Mouse (Mus musculus) C2C12 (cell line): ENCODE data around the gene Ifitm10. TPM values are rescaled to one million over a fixed set of nuclear protein-coding genes. Genes with fewer than 3 reads are reported as not detected.

Experiments used
- H3K27me3 ChIP-seq: one replicate; pipeline ENCODE4 v1.6.1; 2011; ENCODE audit not compliant: control insufficient read depth, insufficient read depth, insufficient read length
- H3K36me3 ChIP-seq: one replicate; pipeline ENCODE4 v1.6.1; 2011; ENCODE audit not compliant: control insufficient read depth, insufficient read depth
- H3K4me3 ChIP-seq: one replicate; pipeline ENCODE4 v1.5.1; 2011; ENCODE audit warnings: mild to moderate bottlenecking, control low read depth; ENCODE audit not compliant: poor library complexity, insufficient read depth, severe bottlenecking
- H3K79me2 ChIP-seq: one replicate; pipeline ENCODE4 v1.6.1; 2011; ENCODE audit not compliant: control insufficient read depth, insufficient read depth
- H3K79me3 ChIP-seq: one replicate; pipeline ENCODE4 v1.6.1; 2011; ENCODE audit warnings: low read depth, control low read depth
- H3ac ChIP-seq: one replicate; pipeline ENCODE3; 2011; ENCODE audit warnings: low read depth; ENCODE audit not compliant: control insufficient read depth, insufficient read length
- CEBPB ChIP-seq: IDR thresholded peaks from one replicate; pipeline ENCODE4 v1.6.1; 2011; ENCODE audit warnings: low read depth, mild to moderate bottlenecking, control low read depth, moderate library complexity
- CTCF ChIP-seq: IDR thresholded peaks from one replicate; pipeline ENCODE4 v1.5.1; 2011; ENCODE audit not compliant: control insufficient read depth, insufficient read depth, insufficient read length
- FOSL1 ChIP-seq: IDR thresholded peaks from one replicate; pipeline ENCODE4 v1.8.0; 2011; ENCODE audit warnings: mild to moderate bottlenecking, low read length; ENCODE audit not compliant: poor library complexity, insufficient read depth, severe bottlenecking
- MAX ChIP-seq: IDR thresholded peaks from one replicate; pipeline ENCODE4 v1.6.1; 2011; ENCODE audit warnings: mild to moderate bottlenecking, control low read depth
- MYOD1 ChIP-seq: IDR thresholded peaks from one replicate; pipeline ENCODE4 v1.6.1; 2011; ENCODE audit warnings: low read depth; ENCODE audit not compliant: control insufficient read depth, insufficient read length
- MYOG ChIP-seq: IDR thresholded peaks from one replicate; pipeline ENCODE4 v1.6.1; 2011; ENCODE audit not compliant: control insufficient read depth, insufficient read length; ENCODE audit errors: extremely low read depth
- USF1 ChIP-seq: IDR thresholded peaks from one replicate; pipeline ENCODE4 v1.6.1; 2011; ENCODE audit warnings: low read depth, mild to moderate bottlenecking, control low read depth, moderate library complexity
- long read RNA-seq, 2 experiments: library from polyadenylated mRNA; unstranded; transcript quantifications; one replicate each; pipeline ENCODE4 v2.0.0; 2019 to 2020
- polyA plus RNA-seq: library from polyadenylated mRNA; unstranded; fragments of >200 nt; fragmentation: generic; extraction: Trizol; gene quantifications from one replicate; pipeline ENCODE4 v1.2.1, GENCODE M21; 2012; ENCODE audit warnings: missing spikeins

Ifitm10 gene
- 2.0 TPM for polyA plus RNA-seq
- long read RNA-seq, experiment 1, partial matches to known transcripts: 0 of 1 reads
- long read RNA-seq, experiment 1, other reads (novel, unspliced or antisense): 0 of 1 reads
- long read RNA-seq, experiment 2, partial matches to known transcripts: 0 of 1 reads
- long read RNA-seq, experiment 2, other reads (novel, unspliced or antisense): 0 of 1 reads

DNA sequence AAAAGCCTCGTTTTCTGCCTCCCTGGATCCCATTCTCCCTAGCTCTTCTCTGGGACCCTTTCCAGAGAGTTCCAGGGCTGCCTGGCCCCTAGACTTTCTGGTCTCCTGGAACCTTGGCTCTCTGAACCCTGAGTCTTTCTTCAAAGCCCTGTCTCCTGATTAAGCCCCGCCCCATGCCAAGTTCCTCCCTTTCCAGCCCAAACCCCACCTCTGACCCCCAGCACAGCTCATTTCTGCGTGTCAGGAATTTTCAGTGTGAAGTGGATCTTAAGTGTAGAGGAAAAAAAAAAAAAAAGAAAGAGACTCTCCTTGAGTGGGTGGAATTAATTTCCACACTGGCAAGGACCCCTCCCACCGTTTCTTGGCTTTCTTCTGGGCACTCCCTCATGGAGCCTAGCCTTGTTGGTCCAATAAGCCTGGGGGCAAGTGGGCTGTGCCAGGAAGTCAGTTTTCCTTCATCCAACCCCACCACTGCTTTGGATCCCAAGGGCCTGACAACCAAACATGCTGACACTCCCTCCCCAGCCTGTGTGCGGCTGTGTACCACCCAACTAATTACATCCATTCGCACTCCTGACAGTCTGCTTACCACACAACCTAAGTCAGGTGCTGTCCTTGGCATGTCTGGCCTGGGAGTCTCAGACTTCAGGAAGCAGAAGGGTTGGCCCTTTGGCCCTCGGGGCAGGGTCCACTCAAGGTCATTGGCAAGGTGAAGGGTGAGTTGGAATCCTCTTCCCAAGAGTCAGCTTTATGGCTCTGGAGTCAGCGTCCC lies at the start of gene Ifitm10:
Gene Ifitm10 (minus strand): TSS at position 113 of the 772 bp plus-strand sequence.
- H3K79me3 ChIP-seq: no peaks in the 10 kb centered on the region
- no peaks in the 10 kb centered on the region for H3K79me2 ChIP-seq
- no peak within 1 kb of the TSS for H3ac ChIP-seq
- H3K36me3 ChIP-seq: peaks cover 22% of the 10 kb centered on the region
- TF ChIP-seq CEBPB (no peak), FOSL1 (no peak)
- no peak within 1 kb of the TSS for H3K4me3 ChIP-seq
- no peaks in the 10 kb centered on the region for H3K27me3 ChIP-seq

DNA sequence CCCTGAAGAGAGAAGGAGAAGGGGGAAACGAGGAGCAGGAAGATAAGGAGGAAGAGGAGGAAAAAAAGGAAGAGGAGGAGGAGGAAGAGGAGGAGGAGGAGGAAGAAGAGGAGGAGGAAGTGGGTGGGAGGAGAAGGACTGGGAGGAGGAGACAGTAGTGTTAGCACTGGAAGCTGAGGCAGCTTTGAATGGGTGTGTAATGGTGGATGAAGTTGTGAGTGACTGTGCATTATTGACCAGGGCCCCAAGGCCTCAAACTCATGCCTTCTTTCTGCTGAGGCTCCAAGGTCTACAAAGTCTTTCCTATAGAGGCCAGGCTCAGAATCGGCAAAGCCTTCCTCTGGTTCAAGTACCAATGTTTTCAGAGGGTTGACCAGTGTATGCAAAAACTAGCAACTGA lies 48.3 kb upstream of the Ifitm10 start:
- no peak for TF ChIP-seq MAX
- no peak for TF ChIP-seq USF1
- TF ChIP-seq MYOD1: no peak
- no peak for TF ChIP-seq FOSL1
- no peak for TF ChIP-seq CEBPB
- Histone ChIP-seq H3K4me3 (no peak overlapping the region), H3K79me3 (no peaks in the 10 kb centered on the region)

DNA sequence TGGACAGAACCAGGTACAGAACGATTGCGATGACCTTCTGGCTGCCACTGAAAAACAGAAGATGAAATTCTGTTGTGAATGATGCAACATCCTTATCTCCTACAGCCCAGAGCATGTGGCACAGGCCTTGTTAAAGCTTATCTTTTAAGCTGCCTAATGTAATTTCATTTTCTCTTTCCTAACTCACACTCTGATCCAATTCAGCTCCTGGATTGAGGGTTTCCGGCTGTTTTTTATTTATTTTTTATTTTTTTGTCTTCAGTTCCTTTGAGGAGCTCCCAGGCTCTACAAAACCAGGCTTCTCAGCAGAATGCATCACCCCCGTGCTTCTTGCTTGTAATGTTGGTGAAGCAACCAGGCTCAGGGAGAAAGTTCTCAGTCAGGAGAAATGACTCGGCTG lies 46.3 kb upstream of the Ifitm10 start:
- Histone ChIP-seq H3K79me3 (no peaks in the 10 kb centered on the region), H3ac (no peak overlapping the region), H3K79me2 (no peaks in the 10 kb centered on the region), H3K36me3 (no peaks in the 10 kb centered on the region), H3K4me3 (no peak overlapping the region), H3K27me3 (no peaks in the 10 kb centered on the region)
- TF ChIP-seq FOSL1 (no peak), CTCF (no peak), MYOD1 (no peak), CEBPB (no peak), MYOG (no peak), MAX (no peak), USF1 (no peak)

More for the DNA sequence above, 48.3 kb upstream of the Ifitm10 start:
- no peak overlapping the region for H3ac ChIP-seq
- no peaks in the 10 kb centered on the region for H3K27me3 ChIP-seq
- no peaks in the 10 kb centered on the region for H3K36me3 ChIP-seq
- H3K79me2 ChIP-seq: no peaks in the 10 kb centered on the region

DNA sequence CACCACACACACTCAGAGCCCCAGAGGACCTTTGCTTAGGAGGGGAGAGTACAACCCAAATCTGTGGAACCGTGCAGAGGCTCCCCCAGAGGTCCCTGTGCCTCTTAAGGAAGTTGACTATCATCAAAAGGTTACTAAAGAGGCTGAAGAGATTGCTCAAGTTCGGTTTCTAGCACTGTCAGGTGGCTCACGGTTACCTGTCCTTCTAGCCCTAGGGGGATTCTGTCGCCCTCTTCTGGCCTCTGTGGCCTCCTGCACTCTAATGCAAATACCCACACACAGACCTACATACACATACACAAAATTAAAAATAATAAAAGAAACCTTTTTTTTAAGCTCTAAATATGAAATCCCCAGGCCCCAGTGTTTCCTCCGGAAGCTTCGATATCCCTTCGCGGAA lies 45.1 kb upstream of the Ifitm10 start:
- no peaks in the 10 kb centered on the region for H3K36me3 ChIP-seq

DNA sequence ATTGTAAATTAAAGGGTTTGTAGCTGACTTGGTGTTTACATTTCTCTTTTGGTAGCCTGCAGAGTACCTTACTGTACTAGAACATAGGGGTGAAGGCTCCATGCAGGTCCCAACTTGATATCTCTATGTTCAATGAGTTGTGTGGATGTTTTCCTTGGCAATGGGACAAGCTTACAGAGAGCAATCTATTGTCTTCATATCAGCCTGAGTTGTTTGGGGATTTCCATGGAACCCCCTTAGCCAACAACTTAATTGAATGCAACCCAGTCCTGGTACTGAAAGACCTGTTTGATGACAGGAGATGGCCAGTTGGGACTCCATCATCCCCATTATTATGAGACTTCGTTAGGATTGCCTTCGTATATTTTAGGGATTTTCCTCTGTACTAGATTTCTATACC lies 44.5 kb upstream of the Ifitm10 start:
- Histone ChIP-seq H3K27me3 (no peaks in the 10 kb centered on the region), H3K79me2 (no peaks in the 10 kb centered on the region), H3K36me3 (no peaks in the 10 kb centered on the region), H3K4me3 (no peak overlapping the region), H3ac (no peak overlapping the region), H3K79me3 (no peaks in the 10 kb centered on the region)
- no peak for TF ChIP-seq CEBPB
- TF ChIP-seq CTCF: no peak
- no peak for TF ChIP-seq MYOG
- TF ChIP-seq MAX: no peak
- TF ChIP-seq MYOD1: no peak
- no peak for TF ChIP-seq USF1
- no peak for TF ChIP-seq FOSL1

More for the DNA sequence above, 45.1 kb upstream of the Ifitm10 start:
- H3K4me3 ChIP-seq: no peak overlapping the region
- H3K79me2 ChIP-seq: no peaks in the 10 kb centered on the region
- no peak for TF ChIP-seq USF1
- TF ChIP-seq FOSL1: no peak
- TF ChIP-seq MYOG: no peak
- no peak for TF ChIP-seq CEBPB
- no peak for TF ChIP-seq MYOD1
- H3ac ChIP-seq: no peak overlapping the region
- no peaks in the 10 kb centered on the region for H3K27me3 ChIP-seq
- no peaks in the 10 kb centered on the region for H3K79me3 ChIP-seq

DNA sequence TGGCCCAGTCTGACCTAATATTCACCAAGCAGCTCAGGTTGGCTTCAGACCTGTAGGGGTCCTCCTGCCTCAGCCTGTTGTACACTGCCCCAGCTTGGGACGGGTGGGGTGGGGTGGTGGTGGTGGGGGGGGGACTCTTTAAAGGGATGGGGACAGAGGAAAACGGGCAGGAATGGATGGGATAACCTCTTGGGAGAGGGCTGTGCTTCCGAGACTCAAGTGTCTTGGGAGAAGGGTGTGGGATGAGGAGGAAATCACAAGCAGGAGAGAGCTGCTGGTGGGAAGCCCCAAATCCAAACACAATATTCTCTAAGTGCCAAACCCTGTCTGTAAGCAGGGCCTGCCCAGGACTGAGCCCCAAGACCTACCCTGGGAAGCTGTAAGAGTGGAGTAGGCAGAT lies 42.7 kb upstream of the Ifitm10 start:
- Histone ChIP-seq H3K27me3 (no peaks in the 10 kb centered on the region), H3K36me3 (no peaks in the 10 kb centered on the region), H3K79me2 (no peaks in the 10 kb centered on the region), H3ac (no peak overlapping the region), H3K79me3 (no peaks in the 10 kb centered on the region), H3K4me3 (no peak overlapping the region)
- no peak for TF ChIP-seq CTCF
- no peak for TF ChIP-seq USF1
- no peak for TF ChIP-seq MYOD1
- no peak for TF ChIP-seq CEBPB
- TF ChIP-seq FOSL1: no peak
- TF ChIP-seq MAX: no peak
- TF ChIP-seq MYOG: no peak
